Mouse (Mus musculus): ENCODE measurements at regions not wholly inside any gene's neighbourhood (a gene's known extent, or its start where the extent isn't known, plus 50 kb on each side); places are given as distances from the start of the nearest gene placed in this dataset.
A peak's percentile ranks its signal among the peaks of the same experiment; 100 is the strongest.

GRCm38 (mm10) chr6:31317741-31318225 lies 80.8 kb upstream of the Mkln1 start:
- Histone ChIP-seq H3K9me3 (ENCODE audit: control insufficient read depth, low read length) (no peaks in the 10 kb centered on the region), H3K4me2 (ENCODE audit: low read depth, severe bottlenecking) (peak overlapping the region; percentile 13), H3K27me3 (ENCODE audit: control insufficient read depth, insufficient read depth, low read length) (no peaks in the 10 kb centered on the region), H3K9ac (ENCODE audit: low read length) (no peak overlapping the region), H3K27ac (replicated peaks; ENCODE audit: low read depth, low read length) (no peak overlapping the region), H3K36me3 (ENCODE audit: control insufficient read depth, insufficient read depth, low read length) (no peaks in the 10 kb centered on the region), H3K4me1 (ENCODE audit: control insufficient read depth, insufficient read depth, low read length) (no peaks in the 10 kb centered on the region), H3K4me3 (ENCODE audit: low read depth, low read length) (no peak overlapping the region)
- DNase-seq (ENCODE audit: low spot score) (peak; percentile 25), ATAC-seq (ENCODE audit: insufficient number of reproducible peaks, low FRiP score, low TSS enrichment, low read depth) (no peak)
- WGBS, result 4% methylated on average over 12 of the region's 12 CpGs

DNA sequence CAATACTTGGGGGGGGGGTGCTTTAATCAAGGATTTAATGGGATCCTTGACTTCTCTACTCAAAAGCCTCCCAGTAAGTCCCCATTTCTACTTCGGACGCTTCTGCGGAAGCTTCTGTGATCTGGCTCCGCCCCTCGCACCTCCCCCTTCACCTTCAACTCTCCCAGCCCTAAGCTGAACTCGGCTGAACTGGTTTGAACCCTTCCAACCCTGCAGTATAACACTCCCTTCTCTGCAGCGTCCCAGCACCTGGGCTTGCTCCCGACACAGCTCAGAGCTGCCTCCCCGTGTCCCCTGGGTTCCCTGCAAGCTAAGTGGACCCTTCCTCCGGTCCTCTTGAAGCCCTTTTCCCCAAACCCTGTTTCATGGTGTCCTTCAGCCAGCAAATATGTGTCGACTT lies 80.0 kb upstream of the Mkln1 start:
- 3% methylated on average over 11 of the region's 11 CpGs for WGBS
- Histone ChIP-seq H3K4me2 (ENCODE audit: low read depth, severe bottlenecking) (peak overlapping the region; percentile 13; the same call in 1 of the 2 replicates), H3K27ac (replicated peaks; ENCODE audit: low read depth, low read length) (no peak overlapping the region), H3K4me1 (ENCODE audit: control insufficient read depth, insufficient read depth, low read length) (no peaks in the 10 kb centered on the region), H3K4me3 (ENCODE audit: low read depth, low read length) (no peak overlapping the region), H3K36me3 (ENCODE audit: control insufficient read depth, insufficient read depth, low read length) (no peaks in the 10 kb centered on the region), H3K9me3 (ENCODE audit: control insufficient read depth, low read length) (no peaks in the 10 kb centered on the region), H3K27me3 (ENCODE audit: control insufficient read depth, insufficient read depth, low read length) (no peaks in the 10 kb centered on the region), H3K9ac (ENCODE audit: low read length) (no peak overlapping the region)
- DNase-seq (ENCODE audit: low spot score) (peak; percentile 51), ATAC-seq (ENCODE audit: insufficient number of reproducible peaks, low FRiP score, low TSS enrichment, low read depth) (no peak)

- WGBS, result 67% methylated on average over 2 of the region's 2 CpGs
- H3K27me3 ChIP-seq (ENCODE audit: control insufficient read depth, insufficient read depth, low read length), result no peaks in the 10 kb centered on the region
- H3K9me3 ChIP-seq (ENCODE audit: control insufficient read depth, low read length), result no peaks in the 10 kb centered on the region
- H3K4me2 ChIP-seq (ENCODE audit: low read depth, severe bottlenecking), result no peak overlapping the region
- H3K9ac ChIP-seq (ENCODE audit: low read length), result no peak overlapping the region
- no peaks in the 10 kb centered on the region for H3K36me3 ChIP-seq (ENCODE audit: control insufficient read depth, insufficient read depth, low read length)
- ATAC-seq (ENCODE audit: insufficient number of reproducible peaks, low FRiP score, low TSS enrichment, low read depth), result no peak
- no peak overlapping the region for H3K4me3 ChIP-seq (ENCODE audit: low read depth, low read length)
- no peaks in the 10 kb centered on the region for H3K4me1 ChIP-seq (ENCODE audit: control insufficient read depth, insufficient read depth, low read length)
- DNase-seq (ENCODE audit: low spot score), result no peak
- H3K27ac ChIP-seq (replicated peaks; ENCODE audit: low read depth, low read length), result no peak overlapping the region
Measured at GRCm38 (mm10) chr6:31319431-31319830, 79.1 kb upstream of the Mkln1 start.

GRCm38 (mm10) chr6:31320141-31320830 lies 78.2 kb upstream of the Mkln1 start:
- WGBS, result 83% methylated on average over 3 of the region's 3 CpGs

GRCm38 (mm10) chr6:31321066-31321846 lies 77.3 kb upstream of the Mkln1 start:
- no peak for DNase-seq (ENCODE audit: low spot score)
- Histone ChIP-seq H3K4me3 (ENCODE audit: low read depth, low read length) (no peak overlapping the region), H3K27me3 (ENCODE audit: control insufficient read depth, insufficient read depth, low read length) (no peaks in the 10 kb centered on the region), H3K36me3 (ENCODE audit: control insufficient read depth, insufficient read depth, low read length) (no peaks in the 10 kb centered on the region), H3K9ac (ENCODE audit: low read length) (no peak overlapping the region), H3K4me1 (ENCODE audit: control insufficient read depth, insufficient read depth, low read length) (no peaks in the 10 kb centered on the region), H3K27ac (replicated peaks; ENCODE audit: low read depth, low read length) (no peak overlapping the region), H3K4me2 (ENCODE audit: low read depth, severe bottlenecking) (no peak overlapping the region), H3K9me3 (ENCODE audit: control insufficient read depth, low read length) (no peaks in the 10 kb centered on the region)
- 81% methylated on average over 7 of the region's 7 CpGs for WGBS
- ATAC-seq (ENCODE audit: insufficient number of reproducible peaks, low FRiP score, low TSS enrichment, low read depth), result no peak

More at GRCm38 (mm10) chr6:31320141-31320830, 78.2 kb upstream of the Mkln1 start:
- Histone ChIP-seq H3K4me3 (ENCODE audit: low read depth, low read length) (no peak overlapping the region), H3K4me1 (ENCODE audit: control insufficient read depth, insufficient read depth, low read length) (no peaks in the 10 kb centered on the region), H3K4me2 (ENCODE audit: low read depth, severe bottlenecking) (no peak overlapping the region), H3K9me3 (ENCODE audit: control insufficient read depth, low read length) (no peaks in the 10 kb centered on the region), H3K27me3 (ENCODE audit: control insufficient read depth, insufficient read depth, low read length) (no peaks in the 10 kb centered on the region), H3K27ac (replicated peaks; ENCODE audit: low read depth, low read length) (no peak overlapping the region), H3K9ac (ENCODE audit: low read length) (no peak overlapping the region), H3K36me3 (ENCODE audit: control insufficient read depth, insufficient read depth, low read length) (no peaks in the 10 kb centered on the region)
- ATAC-seq (ENCODE audit: insufficient number of reproducible peaks, low FRiP score, low TSS enrichment, low read depth) (no peak), DNase-seq (ENCODE audit: low spot score) (no peak)

DNA sequence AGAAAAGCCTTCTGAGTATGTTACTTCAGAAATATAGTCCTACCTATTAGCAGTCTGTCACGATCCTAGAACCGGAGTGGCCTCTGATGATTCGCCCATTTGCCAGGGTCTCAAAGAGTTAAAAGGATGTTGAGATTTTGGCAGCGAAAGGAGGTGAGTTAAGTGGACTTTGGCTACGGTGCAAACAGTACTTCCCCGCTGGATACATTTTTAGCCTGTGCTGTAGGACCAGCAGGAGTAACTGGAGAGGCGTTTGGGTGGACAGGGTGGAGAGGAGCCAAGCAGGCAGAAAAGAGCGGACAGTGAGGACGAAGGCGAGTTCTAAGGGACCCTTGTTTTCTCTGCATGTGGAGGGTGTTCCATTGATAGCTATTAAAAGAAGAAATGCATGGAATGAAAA lies 76.6 kb upstream of the Mkln1 start:
- no peaks in the 10 kb centered on the region for H3K36me3 ChIP-seq (ENCODE audit: control insufficient read depth, insufficient read depth, low read length)
- no peak overlapping the region for H3K27ac ChIP-seq (replicated peaks; ENCODE audit: low read depth, low read length)
- H3K4me1 ChIP-seq (ENCODE audit: control insufficient read depth, insufficient read depth, low read length), result no peaks in the 10 kb centered on the region
- no peaks in the 10 kb centered on the region for H3K27me3 ChIP-seq (ENCODE audit: control insufficient read depth, insufficient read depth, low read length)
- WGBS, result 74% methylated on average over 10 of the region's 10 CpGs
- ATAC-seq (ENCODE audit: insufficient number of reproducible peaks, low FRiP score, low TSS enrichment, low read depth), result no peak
- H3K4me2 ChIP-seq (ENCODE audit: low read depth, severe bottlenecking), result no peak overlapping the region
- no peak overlapping the region for H3K4me3 ChIP-seq (ENCODE audit: low read depth, low read length)
- no peak overlapping the region for H3K9ac ChIP-seq (ENCODE audit: low read length)
- H3K9me3 ChIP-seq (ENCODE audit: control insufficient read depth, low read length), result no peaks in the 10 kb centered on the region
- DNase-seq (ENCODE audit: low spot score), result no peak

- Histone ChIP-seq H3K27ac (replicated peaks; ENCODE audit: low read depth, low read length) (no peak overlapping the region), H3K4me2 (ENCODE audit: low read depth, severe bottlenecking) (no peak overlapping the region), H3K27me3 (ENCODE audit: control insufficient read depth, insufficient read depth, low read length) (no peaks in the 10 kb centered on the region), H3K9me3 (ENCODE audit: control insufficient read depth, low read length) (no peaks in the 10 kb centered on the region), H3K36me3 (ENCODE audit: control insufficient read depth, insufficient read depth, low read length) (no peaks in the 10 kb centered on the region), H3K4me1 (ENCODE audit: control insufficient read depth, insufficient read depth, low read length) (no peaks in the 10 kb centered on the region), H3K4me3 (ENCODE audit: low read depth, low read length) (no peak overlapping the region), H3K9ac (ENCODE audit: low read length) (no peak overlapping the region)
- ATAC-seq (ENCODE audit: insufficient number of reproducible peaks, low FRiP score, low TSS enrichment, low read depth) (no peak), DNase-seq (ENCODE audit: low spot score) (no peak)
- WGBS, result 76% methylated on average over 9 of the region's 9 CpGs
Measured at GRCm38 (mm10) chr6:31323228-31324190, 75.0 kb upstream of the Mkln1 start.

- ATAC-seq (ENCODE audit: insufficient number of reproducible peaks, low FRiP score, low TSS enrichment, low read depth) (no peak), DNase-seq (ENCODE audit: low spot score) (no peak)
- Histone ChIP-seq H3K4me1 (ENCODE audit: control insufficient read depth, insufficient read depth, low read length) (no peaks in the 10 kb centered on the region), H3K4me3 (ENCODE audit: low read depth, low read length) (no peak overlapping the region), H3K36me3 (ENCODE audit: control insufficient read depth, insufficient read depth, low read length) (no peaks in the 10 kb centered on the region), H3K27me3 (ENCODE audit: control insufficient read depth, insufficient read depth, low read length) (no peaks in the 10 kb centered on the region), H3K4me2 (ENCODE audit: low read depth, severe bottlenecking) (no peak overlapping the region), H3K9me3 (ENCODE audit: control insufficient read depth, low read length) (no peaks in the 10 kb centered on the region), H3K9ac (ENCODE audit: low read length) (no peak overlapping the region), H3K27ac (replicated peaks; ENCODE audit: low read depth, low read length) (no peak overlapping the region)
- WGBS, result 67% methylated on average over 6 of the region's 6 CpGs
Measured at GRCm38 (mm10) chr6:31324717-31325116, 73.8 kb upstream of the Mkln1 start.
